Mouse (Mus musculus) liver, embryonic 11.5 days (tissue): ENCODE data around the gene Dok7. TPM values are rescaled to one million over a fixed set of nuclear protein-coding genes. Genes with fewer than 3 reads are reported as not detected.
A peak's percentile ranks its signal among the peaks of the same experiment; 100 is the strongest.

Source experiments
- ATAC-seq: fragments of 200-750 bp; cut with Nextera tagmentation; replicated peaks from 2 replicates; pipeline ENCODE4 v1.8.0; 2017; ENCODE audit warnings: moderate number of reproducible peaks, mild to moderate bottlenecking, moderate TSS enrichment, moderate library complexity; ENCODE audit not compliant: low FRiP score
- DNase-seq: peaks from one replicate; pipeline ENCODE4 v3.0.0-alpha.2; 2017; ENCODE audit warnings: low spot score
- H3K27ac ChIP-seq: fragments of 300-500 bp; sonication (generic); 2 replicates; pipeline ENCODE4 v1.5.1; 2014; ENCODE audit warnings: mild to moderate bottlenecking, low read depth, low read length, control low read depth
- H3K27me3 ChIP-seq: fragments of 300-500 bp; sonication (generic); replicated peaks from 2 replicates; pipeline ENCODE4 v1.6.1; 2014; ENCODE audit warnings: low read length, mixed read lengths; ENCODE audit not compliant: control insufficient read depth, insufficient read depth
- H3K36me3 ChIP-seq: fragments of 300-500 bp; sonication (generic); 2 replicates; pipeline ENCODE4 v1.6.1; 2014; ENCODE audit warnings: mild to moderate bottlenecking, low read length, moderate library complexity, mixed read lengths; ENCODE audit not compliant: control insufficient read depth, insufficient read depth
- H3K4me1 ChIP-seq: fragments of 300-500 bp; sonication (generic); replicated peaks from 2 replicates; pipeline ENCODE4 v1.6.1; 2014; ENCODE audit warnings: low read length, mixed read lengths; ENCODE audit not compliant: control insufficient read depth, insufficient read depth
- H3K4me2 ChIP-seq: fragments of 300-500 bp; sonication (generic); 2 replicates; pipeline ENCODE4 v1.6.1; 2014; ENCODE audit warnings: mild to moderate bottlenecking, control low read depth, moderate library complexity
- H3K4me3 ChIP-seq: fragments of 300-500 bp; sonication (generic); 2 replicates; pipeline ENCODE4 v1.5.1; 2014; ENCODE audit warnings: low read depth, low read length, control low read depth
- H3K9ac ChIP-seq: fragments of 300-500 bp; sonication (generic); 2 replicates; pipeline ENCODE4 v1.6.1; 2014; ENCODE audit warnings: low read depth, low read length, control low read depth
- H3K9me3 ChIP-seq: fragments of 300-500 bp; sonication (generic); 2 replicates; pipeline ENCODE4 v1.6.1; 2016; ENCODE audit warnings: low read length, inconsistent platforms, mixed read lengths; ENCODE audit not compliant: control insufficient read depth
- WGBS: fragments of 180-500 bp; shearing (Covaris S2); extraction: QIAGEN DNeasy Blood & Tissue Kit; methylation state at CpG from one replicate; pipeline ENCODE4 v1.1.7; 2014; 5-methylcytosine and 5-hydroxymethylcytosine counted together
- polyA plus RNA-seq: library from polyadenylated mRNA; unstranded; fragments of >200 nt; fragmentation: Nextera tagmentation; extraction: Ambion mirVana; gene quantifications from 2 replicates; pipeline ENCODE4 v1.2.1, GENCODE M21; 2014

Dok7 gene
- polyA plus RNA-seq, 1 experiment from 2014 or later, result 0.29 TPM

DNA sequence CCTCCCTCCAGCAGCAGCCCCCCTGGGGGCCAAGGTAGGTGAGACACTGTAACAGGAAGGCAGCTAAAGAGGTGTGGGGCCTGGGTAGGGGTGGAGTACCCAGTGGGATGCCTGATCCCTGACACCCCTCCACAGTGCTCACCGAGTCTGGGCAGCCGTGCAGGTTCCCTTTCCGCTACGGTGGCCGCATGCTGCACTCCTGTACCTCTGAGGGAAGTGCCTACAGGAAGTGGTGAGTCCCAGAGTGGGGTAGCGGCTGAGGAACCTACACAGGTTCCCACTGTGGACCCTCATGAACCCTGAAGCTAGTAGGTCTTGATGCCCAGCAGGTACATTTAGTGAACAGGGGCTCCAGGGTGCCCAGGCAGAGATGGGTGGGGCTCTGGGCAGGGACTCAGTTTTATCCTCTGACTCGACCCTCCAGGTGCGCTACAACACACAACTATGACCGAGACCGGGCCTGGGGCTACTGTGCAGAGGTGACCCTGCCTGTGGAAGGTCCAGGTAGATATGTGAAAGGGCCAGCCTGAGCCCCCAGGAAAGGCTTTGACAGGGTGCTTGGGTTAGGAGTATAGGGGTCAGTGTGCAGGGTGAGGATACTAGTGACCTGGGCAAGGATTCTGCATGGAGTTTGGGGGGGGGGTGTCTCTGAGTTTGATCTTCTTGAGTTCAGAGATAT, 14.0 kb upstream of the Dok7 start:
- peak overlapping the region; percentile 50 for H3K4me2 ChIP-seq
- ATAC-seq (peak; percentile 6; the same call in 1 of the 2 replicates), DNase-seq (no peak)
- H3K36me3 ChIP-seq, result no peaks in the 10 kb centered on the region
- 50% methylated on average over 10 of the region's 10 CpGs for WGBS
- H3K9me3 ChIP-seq, result no peaks in the 10 kb centered on the region
- H3K4me1 ChIP-seq, result no peaks in the 10 kb centered on the region
- H3K9ac ChIP-seq, result peak overlapping the region; percentile 15; the same call in 1 of the 2 replicates
- no peaks in the 10 kb centered on the region for H3K27me3 ChIP-seq
- peak overlapping the region; percentile 16; the same call in 1 of the 2 replicates for H3K4me3 ChIP-seq
- H3K27ac ChIP-seq, result no peak overlapping the region; the same call in 1 of the 2 replicates

DNA sequence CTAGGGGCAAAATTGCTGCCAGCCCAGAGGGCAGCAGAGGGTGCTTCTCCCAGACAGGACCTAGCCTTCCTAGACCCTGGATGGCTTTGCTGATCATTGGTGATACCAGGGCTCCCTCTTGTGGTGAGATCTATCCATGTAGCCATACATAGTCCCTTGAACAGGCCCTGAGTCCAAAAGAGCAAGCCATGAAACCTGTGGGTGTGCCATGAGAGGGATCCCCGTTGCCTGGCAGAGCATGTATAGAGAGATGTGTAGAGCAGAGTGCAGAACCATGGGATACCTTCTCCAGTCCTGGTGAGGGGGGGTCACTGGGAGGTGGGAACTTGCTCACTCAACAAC, 13.5 kb upstream of the Dok7 start:
- Histone ChIP-seq H3K27me3 (no peaks in the 10 kb centered on the region), H3K9ac (no peak overlapping the region), H3K4me1 (no peaks in the 10 kb centered on the region), H3K36me3 (no peaks in the 10 kb centered on the region), H3K27ac (no peak overlapping the region), H3K4me2 (peak overlapping the region; percentile 50; the same call in 1 of the 2 replicates), H3K4me3 (no peak overlapping the region), H3K9me3 (no peaks in the 10 kb centered on the region)
- 18% methylated on average over 1 of the region's 1 CpGs for WGBS
- ATAC-seq, result peak; percentile 57
- peak; percentile 61 for DNase-seq

DNA sequence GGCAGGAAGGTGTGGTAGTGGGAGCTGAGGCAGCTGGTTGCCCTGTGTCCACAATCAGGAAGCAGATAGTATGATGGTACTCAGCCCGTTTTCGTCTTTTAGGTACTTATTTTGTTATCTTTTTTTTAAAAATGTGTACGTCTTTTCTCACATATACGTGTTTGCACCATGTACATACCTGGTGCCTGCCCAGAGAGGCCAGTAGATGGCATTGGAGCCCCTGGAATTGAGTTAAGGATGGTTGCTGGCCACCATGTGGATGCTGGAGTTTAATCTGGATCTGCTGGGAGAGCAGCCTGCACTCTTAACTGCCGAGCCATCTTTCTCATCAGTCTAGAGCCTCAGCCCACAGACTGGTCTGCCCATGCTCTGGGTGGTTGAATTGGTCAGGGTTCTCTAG, 6.0 kb upstream of the Dok7 start:
- Histone ChIP-seq H3K27me3 (peaks cover 9% of the 10 kb centered on the region), H3K4me3 (no peak overlapping the region), H3K4me1 (no peaks in the 10 kb centered on the region), H3K27ac (no peak overlapping the region), H3K9me3 (no peaks in the 10 kb centered on the region), H3K9ac (no peak overlapping the region), H3K4me2 (no peak overlapping the region), H3K36me3 (no peaks in the 10 kb centered on the region)
- ATAC-seq (no peak), DNase-seq (no peak)
- WGBS, result 70% methylated on average over 5 of the region's 5 CpGs

DNA sequence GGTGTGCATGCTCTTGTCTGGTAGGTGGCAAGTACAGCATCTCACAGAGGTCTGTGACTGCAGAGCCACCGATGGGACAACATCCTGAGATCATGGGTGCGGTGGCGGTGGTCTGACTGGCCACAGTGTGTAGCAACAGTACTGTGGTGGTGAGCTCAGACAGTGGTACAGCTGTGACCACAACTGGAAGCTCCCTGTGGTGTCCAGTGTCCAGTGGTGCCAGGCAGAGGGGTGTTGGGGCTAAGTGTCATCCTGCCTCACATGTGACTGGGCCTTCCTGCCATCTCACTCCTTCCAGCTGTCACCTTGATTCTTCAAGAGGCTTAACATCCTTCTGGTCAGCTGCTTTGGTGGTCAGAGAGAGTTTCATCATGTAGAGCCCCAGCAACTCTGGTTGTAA, 1.9 kb upstream of the Dok7 start:
- Histone ChIP-seq H3K4me3 (no peak overlapping the region), H3K27me3 (peaks cover 49% of the 10 kb centered on the region), H3K9me3 (no peaks in the 10 kb centered on the region), H3K4me1 (peaks cover 5% of the 10 kb centered on the region; the same call in 1 of the 2 replicates), H3K36me3 (no peaks in the 10 kb centered on the region), H3K27ac (no peak overlapping the region), H3K4me2 (no peak overlapping the region), H3K9ac (no peak overlapping the region)
- DNase-seq (no peak), ATAC-seq (no peak)
- 72% methylated on average over 3 of the region's 3 CpGs for WGBS

DNA sequence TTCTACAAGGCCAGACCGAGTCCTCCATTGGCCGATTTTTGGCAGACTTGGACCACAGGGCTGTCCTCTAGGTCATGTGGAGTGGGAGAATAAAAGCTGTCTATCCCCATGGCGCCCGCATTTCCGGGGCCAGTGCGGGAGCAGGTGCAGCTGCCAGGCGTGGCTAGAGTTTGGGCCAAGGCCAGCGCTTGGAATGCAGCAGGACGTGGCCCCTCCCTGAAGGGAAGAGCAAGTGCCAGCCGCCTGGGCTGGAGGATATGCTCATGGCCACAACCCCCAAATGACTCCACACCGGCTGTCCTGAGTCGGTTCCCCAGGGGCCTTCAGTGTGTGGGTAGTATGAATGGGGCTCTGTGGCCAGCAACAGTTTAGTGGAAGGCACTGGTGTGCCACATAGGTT, 1.5 kb upstream of the Dok7 start:
- 69% methylated on average over 12 of the region's 12 CpGs for WGBS
- Histone ChIP-seq H3K4me3 (no peak overlapping the region), H3K9ac (no peak overlapping the region), H3K27me3 (peaks cover 50% of the 10 kb centered on the region), H3K36me3 (no peaks in the 10 kb centered on the region), H3K27ac (no peak overlapping the region), H3K9me3 (no peaks in the 10 kb centered on the region), H3K4me1 (peaks cover 5% of the 10 kb centered on the region; the same call in 1 of the 2 replicates), H3K4me2 (no peak overlapping the region)
- ATAC-seq, result no peak
- DNase-seq, result no peak

DNA sequence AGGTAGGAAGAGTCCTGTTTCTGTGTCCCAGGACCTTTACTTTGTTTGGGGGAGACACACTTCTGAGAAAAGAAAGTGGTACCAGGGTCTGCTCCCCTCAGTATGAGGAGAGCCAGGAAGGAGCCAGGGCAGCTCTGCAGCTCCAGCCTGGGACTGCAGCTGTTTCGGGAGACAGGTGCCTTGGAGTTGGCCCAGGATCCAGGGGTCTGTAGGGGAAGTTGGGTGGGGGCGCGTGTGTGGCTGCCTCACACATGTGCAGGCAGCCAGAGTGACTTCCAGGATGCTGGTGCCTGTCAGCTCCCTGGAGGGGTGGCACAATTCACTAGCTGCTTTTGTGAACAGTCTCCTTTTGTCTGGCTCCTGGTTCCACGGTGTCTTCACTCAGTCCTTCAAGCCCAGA, 1.0 kb downstream of the Dok7 start:
- peaks cover 50% of the 10 kb centered on the region for H3K27me3 ChIP-seq
- H3K36me3 ChIP-seq, result no peaks in the 10 kb centered on the region
- peak overlapping the region; percentile 57; the same call in 1 of the 2 replicates for H3K4me3 ChIP-seq
- peaks cover 5% of the 10 kb centered on the region for H3K4me1 ChIP-seq
- no peak overlapping the region for H3K27ac ChIP-seq
- 31% methylated on average over 4 of the region's 4 CpGs for WGBS
- H3K4me2 ChIP-seq, result peak overlapping the region; percentile 83
- no peaks in the 10 kb centered on the region for H3K9me3 ChIP-seq
- H3K9ac ChIP-seq, result no peak overlapping the region
- no peak for ATAC-seq
- DNase-seq, result no peak

DNA sequence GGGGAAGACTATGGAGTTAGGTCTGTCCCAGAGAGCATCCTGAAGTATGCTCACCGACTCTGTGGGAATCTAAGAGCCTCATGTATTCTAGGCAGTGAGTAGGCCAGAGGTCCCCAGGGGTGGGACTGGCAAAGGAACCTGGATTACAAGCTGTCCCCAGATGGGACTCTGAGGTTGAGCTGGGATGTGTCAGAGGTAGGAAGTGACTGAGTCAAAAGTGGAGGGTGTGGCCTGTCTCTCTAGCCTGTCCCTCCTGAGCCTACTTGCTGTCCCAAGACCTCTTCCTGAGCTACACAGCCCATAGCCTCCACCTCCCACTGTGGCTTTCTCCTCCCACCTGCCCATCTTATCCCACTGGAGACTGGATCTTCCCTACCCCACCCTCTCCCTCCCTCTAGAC, 1.6 kb downstream of the Dok7 start:
- Histone ChIP-seq H3K36me3 (no peaks in the 10 kb centered on the region), H3K9ac (no peak overlapping the region), H3K4me1 (peaks cover 5% of the 10 kb centered on the region), H3K4me3 (no peak overlapping the region), H3K27ac (no peak overlapping the region), H3K27me3 (peaks cover 50% of the 10 kb centered on the region), H3K9me3 (no peaks in the 10 kb centered on the region), H3K4me2 (no peak overlapping the region)
- 67% methylated on average over 1 of the region's 1 CpGs for WGBS
- DNase-seq (no peak), ATAC-seq (no peak)

DNA sequence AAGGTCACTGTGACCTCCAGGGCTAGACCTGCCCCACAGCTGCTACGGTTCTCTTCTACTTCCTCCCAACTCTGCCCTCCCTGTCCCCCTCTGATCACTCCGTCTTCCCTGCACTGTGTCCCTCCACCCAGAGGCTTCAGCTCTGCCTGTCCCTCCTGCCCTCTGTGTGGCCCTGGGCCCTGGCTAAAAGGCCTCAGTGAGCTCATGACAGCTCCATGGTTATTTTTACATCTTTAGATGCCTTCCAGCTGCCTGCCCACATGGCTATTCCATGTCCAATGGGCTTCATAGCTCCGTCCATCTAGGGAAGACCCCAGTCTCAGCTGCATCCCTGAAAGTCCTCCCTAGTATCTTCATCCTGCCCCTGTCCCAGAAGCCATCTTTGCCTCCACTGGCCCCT, 3.5 kb downstream of the Dok7 start:
- Histone ChIP-seq H3K9ac (no peak overlapping the region), H3K36me3 (no peaks in the 10 kb centered on the region), H3K9me3 (no peaks in the 10 kb centered on the region), H3K27ac (no peak overlapping the region), H3K4me1 (peaks cover 5% of the 10 kb centered on the region), H3K4me2 (no peak overlapping the region), H3K27me3 (peaks cover 44% of the 10 kb centered on the region), H3K4me3 (no peak overlapping the region)
- no peak for DNase-seq
- ATAC-seq, result no peak
- 44% methylated on average over 3 of the region's 3 CpGs for WGBS

DNA sequence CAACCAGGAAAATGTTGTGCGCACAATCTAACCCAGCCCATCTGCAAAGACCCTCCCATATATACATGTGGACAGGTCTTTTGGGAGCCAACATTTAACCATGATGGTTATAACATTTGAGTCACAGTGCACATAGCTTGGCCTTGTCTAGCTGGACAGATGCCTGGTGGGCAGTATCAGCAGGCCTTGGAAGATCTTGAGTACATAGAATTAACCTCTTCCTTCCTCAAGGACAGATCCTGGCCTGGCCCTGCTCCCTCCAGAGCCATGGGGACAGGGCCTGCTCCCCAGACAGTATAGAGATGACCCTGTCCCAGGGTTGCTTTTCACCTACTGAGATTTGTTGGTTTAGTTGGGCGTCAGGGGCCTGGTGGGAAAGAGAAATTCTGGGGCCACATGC, 13.3 kb downstream of the Dok7 start:
- no peak overlapping the region for H3K4me2 ChIP-seq
- ATAC-seq (no peak), DNase-seq (no peak)
- H3K9ac ChIP-seq, result no peak overlapping the region
- no peaks in the 10 kb centered on the region for H3K27me3 ChIP-seq
- no peaks in the 10 kb centered on the region for H3K36me3 ChIP-seq
- no peaks in the 10 kb centered on the region for H3K4me1 ChIP-seq
- no peaks in the 10 kb centered on the region for H3K9me3 ChIP-seq
- no peak overlapping the region for H3K27ac ChIP-seq
- whole genome bisulfite sequencing, result 77% methylated on average over 2 of the region's 2 CpGs
- H3K4me3 ChIP-seq, result no peak overlapping the region
